Mouse (Mus musculus): ENCODE measurements around the gene Fads6. TPM values are rescaled to one million over a fixed set of nuclear protein-coding genes. Genes with fewer than 3 reads are reported as not detected.

Fads6 gene
- total RNA-seq (2014; fragmentation: Nextera tagmentation) (0.17 TPM in 1 of 2 replicates, not detected in the other), total RNA-seq (2017) (0.38 TPM in 1 of 2 replicates, not detected in the other)

- ATAC-seq (replicated peaks; ENCODE audit: low FRiP score, low TSS enrichment, poor library complexity, severe bottlenecking) = peak; percentile 54
Observed at GRCm38 (mm10) chr11:115297214-115297826, at the start of gene Fads6. Gene Fads6 (minus strand): TSS chr11:115297663.

- no peak for ATAC-seq (replicated peaks; ENCODE audit: low FRiP score, low TSS enrichment, poor library complexity, severe bottlenecking)
Observed at GRCm38 (mm10) chr11:115345515-115345914, 48.1 kb upstream of the Fads6 start.

- ATAC-seq (replicated peaks; ENCODE audit: low FRiP score, low TSS enrichment, poor library complexity, severe bottlenecking) = no peak; the same call in 1 of the 2 replicates
Observed at GRCm38 (mm10) chr11:115344967-115345366, 47.5 kb upstream of the Fads6 start.

- ATAC-seq (replicated peaks; ENCODE audit: low FRiP score, low TSS enrichment, poor library complexity, severe bottlenecking) = no peak
Observed at GRCm38 (mm10) chr11:115341866-115342265, 44.4 kb upstream of the Fads6 start.

GRCm38 (mm10) chr11:115341246-115341645 lies 43.8 kb upstream of the Fads6 start:
- ATAC-seq (replicated peaks; ENCODE audit: low FRiP score, low TSS enrichment, poor library complexity, severe bottlenecking) = no peak

GRCm38 (mm10) chr11:115337826-115338225 lies 40.4 kb upstream of the Fads6 start:
- no peak for ATAC-seq (replicated peaks; ENCODE audit: low FRiP score, low TSS enrichment, poor library complexity, severe bottlenecking)

- no peak for ATAC-seq (replicated peaks; ENCODE audit: low FRiP score, low TSS enrichment, poor library complexity, severe bottlenecking)
Observed at GRCm38 (mm10) chr11:115337350-115337749, 39.9 kb upstream of the Fads6 start.

- no peak for ATAC-seq (replicated peaks; ENCODE audit: low FRiP score, low TSS enrichment, poor library complexity, severe bottlenecking)
Observed at GRCm38 (mm10) chr11:115336115-115336514, 38.7 kb upstream of the Fads6 start.

- no peak for ATAC-seq (replicated peaks; ENCODE audit: low FRiP score, low TSS enrichment, poor library complexity, severe bottlenecking)
Observed at GRCm38 (mm10) chr11:115335223-115335622, 37.8 kb upstream of the Fads6 start.

- no peak for ATAC-seq (replicated peaks; ENCODE audit: low FRiP score, low TSS enrichment, poor library complexity, severe bottlenecking)
Observed at GRCm38 (mm10) chr11:115334531-115334930, 37.1 kb upstream of the Fads6 start, which contains the start of gene Otop3. Gene Otop3 (plus strand): TSS chr11:115334731.

- ATAC-seq (replicated peaks; ENCODE audit: low FRiP score, low TSS enrichment, poor library complexity, severe bottlenecking) = peak; percentile 43; the same call in 1 of the 2 replicates
Observed at GRCm38 (mm10) chr11:115329339-115329738, 31.9 kb upstream of the Fads6 start.

- no peak for ATAC-seq (replicated peaks; ENCODE audit: low FRiP score, low TSS enrichment, poor library complexity, severe bottlenecking)
Observed at GRCm38 (mm10) chr11:115326730-115327129, 29.3 kb upstream of the Fads6 start.

- no peak for ATAC-seq (replicated peaks; ENCODE audit: low FRiP score, low TSS enrichment, poor library complexity, severe bottlenecking)
Observed at GRCm38 (mm10) chr11:115323354-115323753, 25.9 kb upstream of the Fads6 start.

GRCm38 (mm10) chr11:115321906-115322693 lies 24.6 kb upstream of the Fads6 start, which contains the start of gene Ush1g:
Gene Ush1g (minus strand): TSS chr11:115322041.
- ATAC-seq (replicated peaks; ENCODE audit: low FRiP score, low TSS enrichment, poor library complexity, severe bottlenecking) = peak; percentile 46

- ATAC-seq (replicated peaks; ENCODE audit: low FRiP score, low TSS enrichment, poor library complexity, severe bottlenecking) = peak; percentile 4; the same call in 1 of the 2 replicates
Observed at GRCm38 (mm10) chr11:115319704-115320383, 22.4 kb upstream of the Fads6 start.

- no peak for ATAC-seq (replicated peaks; ENCODE audit: low FRiP score, low TSS enrichment, poor library complexity, severe bottlenecking)
Observed at GRCm38 (mm10) chr11:115318245-115319027, 21.0 kb upstream of the Fads6 start.

GRCm38 (mm10) chr11:115317204-115317603 lies 19.7 kb upstream of the Fads6 start:
- no peak for ATAC-seq (replicated peaks; ENCODE audit: low FRiP score, low TSS enrichment, poor library complexity, severe bottlenecking)

GRCm38 (mm10) chr11:115314249-115314648 lies 16.8 kb upstream of the Fads6 start:
- ATAC-seq (replicated peaks; ENCODE audit: low FRiP score, low TSS enrichment, poor library complexity, severe bottlenecking) = peak; percentile 52; the same call in 1 of the 2 replicates

- no peak for ATAC-seq (replicated peaks; ENCODE audit: low FRiP score, low TSS enrichment, poor library complexity, severe bottlenecking)
Observed at GRCm38 (mm10) chr11:115308781-115309180, 11.3 kb upstream of the Fads6 start.

All from megakaryocyte-erythroid progenitor cell, adult 5-6 weeks (primary cell).